Mouse (Mus musculus) gastrocnemius, adult 8-10 months (tissue): Measurements from ENCODE around the gene Acan. TPM values are rescaled to one million over a fixed set of nuclear protein-coding genes. Genes with fewer than 3 reads are reported as not detected.

Experiments
- DNase-seq, 2 experiments: peaks; one replicate each; pipeline ENCODE4 v3.0.0; 2022; ENCODE audit warnings: low spot score in 2 of 2
- total RNA-seq, 4 experiments: library from RNA; stranded (reverse); gene quantifications; 2 replicates each; pipeline ENCODE4 v1.2.4; 2022

Acan gene
- under 1 TPM in 1 of 4 experiments, not detected in 3; 0.05 TPM for total RNA-seq

GRCm38 (mm10) chr7:79053383-79053889 is at the start of gene Acan:
TSS of gene Acan (plus strand) at chr7:79053483.
- DNase-seq: no peak

- no peak for DNase-seq
These were observed 31.9 kb upstream of the Acan start for GRCm38 (mm10) chr7:79021293-79021905.

GRCm38 (mm10) chr7:79029138-79029537 is 24.1 kb upstream of the Acan start:
- no peak for DNase-seq

- DNase-seq: no peak
These were observed 19.5 kb upstream of the Acan start for GRCm38 (mm10) chr7:79033745-79034144.

GRCm38 (mm10) chr7:79034521-79034920 is 18.8 kb upstream of the Acan start:
- no peak for DNase-seq

- DNase-seq: no peak
These were observed 1.2 kb upstream of the Acan start for GRCm38 (mm10) chr7:79052081-79052480.

- DNase-seq: no peak
These were observed 531 bp upstream of the Acan start for GRCm38 (mm10) chr7:79052521-79053382.

- no peak for DNase-seq
These were observed 828 bp downstream of the Acan start for GRCm38 (mm10) chr7:79054111-79054510.

GRCm38 (mm10) chr7:79058546-79058945 is 5.3 kb downstream of the Acan start:
- DNase-seq: no peak

GRCm38 (mm10) chr7:79067466-79067865 is 14.2 kb downstream of the Acan start:
- no peak for DNase-seq

- no peak for DNase-seq
These were observed 14.9 kb downstream of the Acan start for GRCm38 (mm10) chr7:79068231-79068630.

GRCm38 (mm10) chr7:79079212-79079611 is 25.9 kb downstream of the Acan start:
- no peak for DNase-seq

GRCm38 (mm10) chr7:79080572-79081399 is 27.5 kb downstream of the Acan start:
- no peak for DNase-seq

GRCm38 (mm10) chr7:79089111-79089510 is 35.8 kb downstream of the Acan start:
- DNase-seq: no peak

- no peak for DNase-seq
These were observed 43.2 kb downstream of the Acan start for GRCm38 (mm10) chr7:79096492-79096891.

- DNase-seq: no peak
These were observed 60.6 kb downstream of the Acan start for GRCm38 (mm10) chr7:79113848-79114247.

GRCm38 (mm10) chr7:79123465-79123864 is 70.2 kb downstream of the Acan start:
- no peak for DNase-seq

GRCm38 (mm10) chr7:79129883-79130282 is 76.6 kb downstream of the Acan start:
- no peak for DNase-seq

- DNase-seq: no peak
These were observed 77.1 kb downstream of the Acan start for GRCm38 (mm10) chr7:79130385-79130784.

- DNase-seq: no peak
These were observed 77.7 kb downstream of the Acan start, which contains the start of gene Hapln3 for GRCm38 (mm10) chr7:79130843-79131444. TSS of gene Hapln3 (minus strand) at chr7:79131018.

- DNase-seq: no peak
These were observed 80.1 kb downstream of the Acan start for GRCm38 (mm10) chr7:79133391-79133790.
